In the genomic region with DNA sequence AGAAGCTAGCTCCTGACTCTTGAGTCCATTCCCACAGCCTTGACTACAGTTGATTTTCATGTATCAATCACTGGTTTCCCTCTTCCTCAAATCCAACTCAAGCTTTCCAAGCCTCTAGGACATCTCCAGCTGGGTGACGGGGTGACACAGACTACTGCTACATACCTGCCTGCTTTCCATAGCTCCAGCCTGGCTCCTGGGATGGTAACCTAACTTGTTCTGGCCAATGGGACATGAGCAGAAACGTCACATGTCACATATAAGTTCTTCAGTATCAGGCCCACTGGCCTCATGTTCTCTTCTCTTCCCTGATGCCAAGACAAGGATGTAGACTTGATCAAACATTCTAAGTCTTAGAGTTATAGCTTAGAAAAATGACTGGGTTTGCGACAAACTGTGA, we compare ENCODE assay signal across 15 mouse cellular contexts.
"Had no signal": no experiment of that assay in that cellular context is flagged by ENCODE, and none has a peak within 500 bp of the region (broad histone marks: within the 10 kb centered on the region; RNA-seq: fewer than 3 reads in every experiment).

No protein-coding gene starts in this region.

- H3K4me1 ChIP-seq: neural tube, embryonic 13.5 days; neural tube, embryonic 15.5 days; stomach, embryonic 15.5 days had no signal

- H3K36me3 ChIP-seq: neural tube, embryonic 13.5 days; neural tube, embryonic 15.5 days; stomach, embryonic 15.5 days had no signal

- H3K9me3 ChIP-seq: neural tube, embryonic 13.5 days; neural tube, embryonic 15.5 days; stomach, embryonic 15.5 days had no signal

- H3K27ac ChIP-seq: neural tube, embryonic 13.5 days; neural tube, embryonic 15.5 days; stomach, embryonic 15.5 days had no signal

- DNase-seq: retina, postnatal 1 day; right cerebral cortex, adult 18-20 months; right cerebral cortex, postnatal 14 days; right cerebral cortex, postnatal 25 days; right cerebral cortex, postnatal 4 days; spleen, adult 18-20 months; thymus, adult 18-20 months; thymus, adult 2 months; thymus, postnatal 14 days; thymus, postnatal 25 days; thymus, postnatal 36 days; thymus, postnatal 4 days had no signal

- H3K27me3 ChIP-seq: neural tube, embryonic 13.5 days; neural tube, embryonic 15.5 days; stomach, embryonic 15.5 days had no signal

- H3K9ac ChIP-seq: neural tube, embryonic 13.5 days; neural tube, embryonic 15.5 days; stomach, embryonic 15.5 days had no signal

- H3K4me2 ChIP-seq: neural tube, embryonic 13.5 days; neural tube, embryonic 15.5 days; stomach, embryonic 15.5 days had no signal

- H3K4me3 ChIP-seq: neural tube, embryonic 13.5 days; neural tube, embryonic 15.5 days; stomach, embryonic 15.5 days had no signal
